Mouse (Mus musculus): ENCODE measurements around the gene Alg12.

DNA sequence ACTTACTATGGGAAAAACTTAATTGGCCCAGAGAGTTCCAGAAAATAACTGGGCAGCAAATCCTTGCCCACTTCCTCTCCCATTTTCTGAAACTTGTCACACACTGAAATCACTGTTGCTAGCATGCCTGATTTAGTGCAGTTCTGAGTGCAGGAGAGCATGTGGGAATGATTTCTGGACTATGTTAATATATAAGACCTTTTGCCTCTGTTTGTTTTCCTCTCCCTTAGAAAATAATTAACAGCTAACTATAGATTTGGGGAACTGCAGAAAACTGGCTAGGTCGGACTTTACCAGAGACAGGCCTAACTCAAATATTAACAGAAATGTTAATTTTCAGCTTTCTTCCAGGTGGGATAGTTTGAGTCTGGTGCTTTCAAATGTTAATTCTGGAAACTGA, 50.6 kb downstream of the Alg12 start:
- TF ChIP-seq GATA1 (IDR thresholded peaks at IDR 0.05; ENCODE audit: borderline replicate concordance, low read length) (no peak), FLI1 (IDR thresholded peaks at IDR 0.05; ENCODE audit: low read length) (no peak)
